In genomic region chr7:4272106-4272505, GRCm38 (mm10) we compare ENCODE assay signal across 18 mouse cellular contexts. TPM values are rescaled to one million over a fixed set of nuclear protein-coding genes. Genes with fewer than 3 reads are reported as not detected.
"Had no signal": no experiment of that assay in that cellular context is flagged by ENCODE, and none has a peak within 500 bp of the region (broad histone marks: within the 10 kb centered on the region; RNA-seq: fewer than 3 reads in every experiment).

No protein-coding gene starts in this region.

RNA-seq across cellular contexts. Expression of gene Lilra5, which starts 34.6 kb away (rescaled TPM):
- total RNA-seq: hematopoietic stem cell, adult 5-6 weeks; hindbrain, postnatal 0 days; layer of hippocampus, adult 2 months; layer of hippocampus, postnatal 10 days; layer of hippocampus, postnatal 14 days; layer of hippocampus, postnatal 25 days; layer of hippocampus, postnatal 36 days; left cerebral cortex, adult 2 months had no signal
- polyA plus RNA-seq: heart, embryonic 11.5 days; heart, embryonic 13.5 days; hindbrain, embryonic 10.5 days; hindbrain, embryonic 11.5 days; hindbrain, embryonic 12.5 days; hindbrain, embryonic 13.5 days; hindbrain, embryonic 15.5 days; inflammation-experienced regulatory T-cells, adult 6 months; kidney, embryonic 14.5 days; kidney, embryonic 16.5 days had no signal
